Mouse (Mus musculus): ENCODE measurements around the gene Rab37. TPM values are rescaled to one million over a fixed set of nuclear protein-coding genes. Genes with fewer than 3 reads are reported as not detected.

Gene Rab37
- total RNA-seq, 2 experiments from 2014 or later = 3.3 to 3.4 TPM

GRCm38 (mm10) chr11:115110271-115110670 lies 19.0 kb downstream of the Rab37 start:
- no peak for DNase-seq (ENCODE audit: low spot score in 2 of 2)
- no peak overlapping the region for H3K4me3 ChIP-seq
- TF ChIP-seq CTCF (conservative IDR thresholded peaks at IDR 0.05) = no peak
- H3K27ac ChIP-seq = no peak overlapping the region

GRCm38 (mm10) chr11:115112196-115112595 lies 21.0 kb downstream of the Rab37 start:
- H3K27ac ChIP-seq = no peak overlapping the region
- H3K4me3 ChIP-seq = no peak overlapping the region
- no peak for DNase-seq (ENCODE audit: low spot score in 2 of 2)
- no peak for TF ChIP-seq CTCF (conservative IDR thresholded peaks at IDR 0.05)

- H3K4me3 ChIP-seq = no peak overlapping the region
- H3K27ac ChIP-seq = no peak overlapping the region
- DNase-seq (ENCODE audit: low spot score in 2 of 2) = no peak
- TF ChIP-seq CTCF (conservative IDR thresholded peaks at IDR 0.05) = no peak
Observed at GRCm38 (mm10) chr11:115119409-115119808, 28.2 kb downstream of the Rab37 start.

GRCm38 (mm10) chr11:115128483-115128882 lies 37.3 kb downstream of the Rab37 start:
- H3K27ac ChIP-seq = no peak overlapping the region
- TF ChIP-seq CTCF (conservative IDR thresholded peaks at IDR 0.05) = no peak
- DNase-seq (ENCODE audit: low spot score in 2 of 2) = no peak
- no peak overlapping the region for H3K4me3 ChIP-seq

GRCm38 (mm10) chr11:115129508-115130126 lies 38.4 kb downstream of the Rab37 start:
- DNase-seq (ENCODE audit: low spot score in 2 of 2) = no peak
- Histone ChIP-seq H3K27ac (no peak overlapping the region), H3K4me3 (no peak overlapping the region)
- no peak for TF ChIP-seq CTCF (conservative IDR thresholded peaks at IDR 0.05)

GRCm38 (mm10) chr11:115131768-115132381 lies 40.6 kb downstream of the Rab37 start:
- no peak for TF ChIP-seq CTCF (conservative IDR thresholded peaks at IDR 0.05)
- DNase-seq (ENCODE audit: low spot score in 2 of 2) = no peak
- Histone ChIP-seq H3K27ac (no peak overlapping the region), H3K4me3 (no peak overlapping the region)

- Histone ChIP-seq H3K27ac (no peak within 1 kb of the TSS; the same call in 1 of the 2 replicates), H3K4me3 (no peak within 1 kb of the TSS)
- no peak for DNase-seq (ENCODE audit: low spot score in 2 of 2)
- TF ChIP-seq CTCF (conservative IDR thresholded peaks at IDR 0.05) = no peak
Observed at GRCm38 (mm10) chr11:115133800-115134199, 42.6 kb downstream of the Rab37 start, which contains the start of gene Cd300lf. Gene Cd300lf, minus strand, starts transcription at chr11:115133992.

- no peak overlapping the region for H3K27ac ChIP-seq
- no peak for DNase-seq (ENCODE audit: low spot score in 2 of 2)
- no peak for TF ChIP-seq CTCF (conservative IDR thresholded peaks at IDR 0.05)
- no peak overlapping the region for H3K4me3 ChIP-seq
Observed at GRCm38 (mm10) chr11:115138597-115139262, 47.5 kb downstream of the Rab37 start.

- DNase-seq (ENCODE audit: low spot score in 2 of 2) = no peak
- no peak for TF ChIP-seq CTCF (conservative IDR thresholded peaks at IDR 0.05)
- Histone ChIP-seq H3K27ac (no peak overlapping the region), H3K4me3 (no peak overlapping the region)
Observed at GRCm38 (mm10) chr11:115141970-115142369, 50.7 kb downstream of the Rab37 start.

- Histone ChIP-seq H3K4me3 (no peak overlapping the region), H3K27ac (no peak overlapping the region)
- no peak for DNase-seq (ENCODE audit: low spot score in 2 of 2)
- no peak for TF ChIP-seq CTCF (conservative IDR thresholded peaks at IDR 0.05)
Observed at GRCm38 (mm10) chr11:115147813-115148212, 56.6 kb downstream of the Rab37 start.

GRCm38 (mm10) chr11:115150741-115151254 lies 59.6 kb downstream of the Rab37 start:
- H3K27ac ChIP-seq = no peak overlapping the region
- no peak for DNase-seq (ENCODE audit: low spot score in 2 of 2)
- no peak for TF ChIP-seq CTCF (conservative IDR thresholded peaks at IDR 0.05)
- no peak overlapping the region for H3K4me3 ChIP-seq

- no peak for TF ChIP-seq CTCF (conservative IDR thresholded peaks at IDR 0.05)
- Histone ChIP-seq H3K4me3 (no peak overlapping the region; the same call in 1 of the 2 replicates), H3K27ac (no peak overlapping the region)
- DNase-seq (ENCODE audit: low spot score in 2 of 2) = peak in 1 of 2 experiments; percentile 25
Observed at GRCm38 (mm10) chr11:115151755-115152429, 60.7 kb downstream of the Rab37 start.

GRCm38 (mm10) chr11:115153088-115153487 lies 61.9 kb downstream of the Rab37 start:
- no peak overlapping the region for H3K27ac ChIP-seq
- H3K4me3 ChIP-seq = no peak overlapping the region
- no peak for TF ChIP-seq CTCF (conservative IDR thresholded peaks at IDR 0.05)
- no peak for DNase-seq (ENCODE audit: low spot score in 2 of 2)
